Mouse (Mus musculus) heart, embryonic 16.5 days (tissue): ENCODE results near the gene Gm6217. TPM values are rescaled to one million over a fixed set of nuclear protein-coding genes. Genes with fewer than 3 reads are reported as not detected.
"Not testable (repeated sequence)": the region's sequence is repeated elsewhere in the genome, so short reads cannot be mapped to it uniquely, and the experiment has no call there.

Experiments used
- ATAC-seq: fragments of 200-750 bp; cut with Nextera tagmentation; replicated peaks from 2 replicates; pipeline ENCODE4 v1.8.0; 2017; ENCODE audit warnings: moderate number of reproducible peaks; ENCODE audit not compliant: insufficient read depth, low FRiP score; ENCODE audit errors: extremely low read depth
- H3K27ac ChIP-seq: fragments of 300-500 bp; sonication (generic); 2 replicates; pipeline ENCODE4 v1.5.1; 2014; ENCODE audit warnings: mild to moderate bottlenecking, low read length, control low read depth, moderate library complexity
- H3K27me3 ChIP-seq: fragments of 300-500 bp; sonication (generic); 2 replicates; pipeline ENCODE4 v1.6.1; 2014; ENCODE audit warnings: low read length, mixed read lengths; ENCODE audit not compliant: control insufficient read depth, insufficient read depth
- H3K36me3 ChIP-seq: fragments of 300-500 bp; sonication (generic); 2 replicates; pipeline ENCODE4 v1.6.1; 2014; ENCODE audit not compliant: control insufficient read depth, insufficient read depth
- H3K4me1 ChIP-seq: fragments of 300-500 bp; sonication (generic); 2 replicates; pipeline ENCODE4 v1.6.1; 2014; ENCODE audit warnings: low read length, mixed read lengths; ENCODE audit not compliant: control insufficient read depth, insufficient read depth
- H3K4me2 ChIP-seq: fragments of 300-500 bp; sonication (generic); 2 replicates; pipeline ENCODE4 v1.6.1; 2014; ENCODE audit warnings: low read depth, mild to moderate bottlenecking, control low read depth, low read length
- H3K4me3 ChIP-seq: fragments of 300-500 bp; sonication (generic); 2 replicates; pipeline ENCODE4 v1.5.1; 2014; ENCODE audit warnings: mild to moderate bottlenecking, control low read depth, low read length
- H3K9ac ChIP-seq: fragments of 300-500 bp; sonication (generic); 2 replicates; pipeline ENCODE4 v1.6.1; 2014; ENCODE audit warnings: low read length, control low read depth
- H3K9me3 ChIP-seq: fragments of 300-500 bp; sonication (generic); replicated peaks from 2 replicates; pipeline ENCODE4 v1.6.1; 2016; ENCODE audit warnings: low read length; ENCODE audit not compliant: control insufficient read depth
- WGBS: fragments of 180-500 bp; shearing (Covaris S2); extraction: QIAGEN DNeasy Blood & Tissue Kit; methylation state at CpG from one replicate; pipeline ENCODE4 v1.1.7; 2014; 5-methylcytosine and 5-hydroxymethylcytosine counted together
- polyA plus RNA-seq: library from polyadenylated mRNA; unstranded; fragments of >200 nt; fragmentation: Nextera tagmentation; extraction: Ambion mirVana; gene quantifications from 2 replicates; pipeline ENCODE4 v1.2.1, GENCODE M21; 2015

Gene Gm6217
- not detected in 2 replicates for polyA plus RNA-seq

DNA sequence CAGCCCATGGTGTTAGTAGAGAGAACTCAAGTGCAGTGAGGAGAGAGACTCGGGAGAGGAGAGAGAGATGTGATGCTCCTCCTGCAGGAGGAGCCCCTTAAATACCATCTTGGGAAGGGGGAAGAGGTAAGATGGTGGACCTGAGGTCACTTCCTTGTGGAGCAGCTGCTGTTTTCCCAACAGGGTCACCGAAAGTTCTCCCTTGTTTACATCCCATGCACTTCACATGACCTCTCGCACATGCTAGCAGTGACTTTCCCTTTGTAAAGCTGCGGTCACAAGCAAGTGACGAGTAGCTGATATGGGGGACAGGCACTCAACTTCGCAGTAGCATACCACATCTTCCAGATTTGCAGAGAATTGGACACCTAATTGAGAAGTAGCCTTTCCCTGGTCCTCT lies at the start of gene Gm6217:
Gm6217 (minus strand) TSS at position 74 of the 400 bp plus-strand sequence.
- ATAC-seq, result not testable (repeated sequence)
- no CpG with 5 or more reads among the region's 6 CpGs for WGBS

DNA sequence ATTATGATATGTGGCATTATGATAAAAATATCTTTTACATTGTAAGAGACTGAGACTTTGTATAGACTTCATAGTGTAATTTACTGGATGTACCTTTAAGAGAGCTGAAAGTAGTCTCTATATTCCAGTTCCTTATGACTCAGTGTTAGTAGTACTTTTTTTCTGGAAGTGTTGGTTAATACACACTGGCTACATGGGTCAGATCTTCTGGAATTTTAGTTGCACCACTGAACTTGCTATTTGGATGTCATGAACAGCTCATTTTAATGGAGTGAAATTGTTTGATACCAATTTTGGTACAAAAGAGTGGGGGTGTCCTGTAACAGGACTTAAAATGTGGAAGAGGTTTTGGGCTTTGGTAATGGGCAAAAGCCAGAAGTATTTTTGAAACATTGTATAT lies 46.6 kb upstream of the Gm6217 start:
- Histone ChIP-seq H3K27ac (no peak overlapping the region), H3K4me1 (peaks cover 5% of the 10 kb centered on the region; the same call in 1 of the 2 replicates), H3K4me2 (no peak overlapping the region), H3K36me3 (no peaks in the 10 kb centered on the region), H3K27me3 (no peaks in the 10 kb centered on the region), H3K4me3 (no peak overlapping the region), H3K9ac (no peak overlapping the region), H3K9me3 (no peaks in the 10 kb centered on the region)
- no peak for ATAC-seq

More for the DNA sequence above, at the start of gene Gm6217:
- not testable (repeated sequence) for H3K9ac ChIP-seq, H3K4me1 ChIP-seq, H3K36me3 ChIP-seq, H3K27me3 ChIP-seq, H3K27ac ChIP-seq, H3K9me3 ChIP-seq, H3K4me2 ChIP-seq, H3K4me3 ChIP-seq

DNA sequence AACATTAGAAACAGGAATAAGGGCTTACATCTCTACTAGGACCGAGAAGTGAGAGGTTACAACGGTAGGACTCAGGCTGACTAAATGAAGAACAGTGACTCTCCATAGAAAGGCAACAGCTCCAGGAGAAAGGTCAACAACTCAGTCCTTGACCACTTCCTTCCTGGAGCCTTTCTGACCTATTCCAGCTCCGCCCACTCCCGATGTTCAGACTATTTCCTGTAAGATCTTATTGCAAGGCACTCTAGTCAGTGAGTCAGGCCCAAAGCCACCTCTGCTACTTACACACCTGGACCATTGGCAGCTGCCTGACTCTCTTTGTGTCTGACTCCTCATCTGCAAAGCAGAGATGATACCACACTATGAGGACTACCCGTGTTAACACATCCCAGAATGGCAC lies 44.6 kb upstream of the Gm6217 start:
- H3K4me2 ChIP-seq, result no peak overlapping the region
- no peak overlapping the region for H3K9ac ChIP-seq
- 68% methylated on average over 5 of the region's 5 CpGs for WGBS
- no peak overlapping the region for H3K4me3 ChIP-seq
- H3K27me3 ChIP-seq, result no peaks in the 10 kb centered on the region
- H3K36me3 ChIP-seq, result no peaks in the 10 kb centered on the region
- H3K4me1 ChIP-seq, result peaks cover 17% of the 10 kb centered on the region
- no peaks in the 10 kb centered on the region for H3K9me3 ChIP-seq
- no peak for ATAC-seq
- no peak overlapping the region for H3K27ac ChIP-seq

DNA sequence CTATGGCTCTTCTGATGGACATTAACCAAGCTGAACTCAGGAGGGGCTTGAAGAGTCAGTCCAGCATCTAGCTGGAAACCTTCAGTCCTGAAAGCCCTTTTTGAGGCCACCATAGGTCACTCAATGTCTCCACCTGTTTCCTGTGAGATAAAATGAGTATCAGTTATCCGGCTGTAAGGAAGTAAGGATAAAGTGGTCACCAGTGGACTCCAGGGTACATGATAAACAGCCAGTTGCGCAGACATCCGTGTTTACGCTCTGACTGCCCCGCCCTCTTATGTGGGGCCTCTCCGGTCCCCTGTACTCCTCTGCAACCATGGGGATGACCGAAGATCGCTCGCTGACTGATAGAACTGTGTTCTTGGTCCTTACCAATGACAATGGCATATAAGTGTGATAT lies 43.1 kb upstream of the Gm6217 start:
- Histone ChIP-seq H3K4me2 (no peak overlapping the region), H3K9ac (no peak overlapping the region), H3K36me3 (no peaks in the 10 kb centered on the region), H3K9me3 (no peaks in the 10 kb centered on the region), H3K4me3 (no peak overlapping the region), H3K27me3 (no peaks in the 10 kb centered on the region), H3K27ac (no peak overlapping the region), H3K4me1 (peaks cover 17% of the 10 kb centered on the region)
- 65% methylated on average over 9 of the region's 9 CpGs for WGBS
- peak; percentile 63; the same call in 1 of the 2 replicates for ATAC-seq

DNA sequence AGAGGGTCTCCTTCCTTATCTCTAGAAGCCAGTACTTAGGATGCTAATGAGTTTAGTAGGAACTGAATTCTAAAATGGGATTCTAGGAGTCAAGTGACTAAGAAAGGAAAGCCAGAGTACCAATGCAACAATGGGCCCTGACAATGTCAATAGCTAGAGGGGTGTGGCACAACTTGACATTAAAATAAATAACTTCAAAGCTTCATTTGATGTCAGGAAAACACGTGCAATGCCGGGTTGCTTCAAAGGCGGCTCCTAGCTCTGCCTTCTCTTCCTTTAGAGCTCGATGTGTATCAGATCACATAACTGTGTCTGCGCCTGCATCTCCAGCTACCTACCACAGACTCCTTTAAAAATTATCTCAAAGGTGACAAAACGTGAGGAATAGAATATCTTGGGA lies 42.7 kb upstream of the Gm6217 start:
- Histone ChIP-seq H3K27me3 (no peaks in the 10 kb centered on the region), H3K4me2 (no peak overlapping the region), H3K9me3 (no peaks in the 10 kb centered on the region), H3K4me1 (peaks cover 17% of the 10 kb centered on the region), H3K36me3 (no peaks in the 10 kb centered on the region), H3K27ac (no peak overlapping the region), H3K4me3 (no peak overlapping the region), H3K9ac (no peak overlapping the region)
- WGBS, result 43% methylated on average over 6 of the region's 6 CpGs
- ATAC-seq, result no peak

DNA sequence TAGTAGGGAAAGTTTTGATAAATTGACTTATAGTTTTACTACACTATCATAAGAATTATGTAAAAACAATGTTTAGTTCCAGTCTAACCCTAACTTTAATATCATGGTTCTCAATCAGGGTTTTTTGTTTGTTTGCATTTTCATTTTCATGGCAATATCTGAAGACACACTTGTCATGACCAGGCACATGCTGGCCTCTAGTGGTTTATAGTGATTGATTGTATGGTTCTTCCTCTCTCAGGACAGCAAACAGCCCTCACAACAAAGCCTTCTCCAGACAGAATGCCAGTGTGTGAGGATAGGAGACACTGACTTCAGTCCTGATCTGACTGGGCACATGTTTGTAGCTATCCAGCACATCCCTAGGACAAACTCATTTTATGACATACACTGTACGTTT lies 42.0 kb upstream of the Gm6217 start:
- no peak overlapping the region for H3K4me2 ChIP-seq
- no peak overlapping the region for H3K27ac ChIP-seq
- H3K9me3 ChIP-seq, result no peaks in the 10 kb centered on the region
- WGBS, result 67% methylated on average over 1 of the region's 1 CpGs
- H3K36me3 ChIP-seq, result no peaks in the 10 kb centered on the region
- H3K27me3 ChIP-seq, result no peaks in the 10 kb centered on the region
- no peak for ATAC-seq
- no peak overlapping the region for H3K9ac ChIP-seq
- no peak overlapping the region for H3K4me3 ChIP-seq
- H3K4me1 ChIP-seq, result peaks cover 17% of the 10 kb centered on the region

DNA sequence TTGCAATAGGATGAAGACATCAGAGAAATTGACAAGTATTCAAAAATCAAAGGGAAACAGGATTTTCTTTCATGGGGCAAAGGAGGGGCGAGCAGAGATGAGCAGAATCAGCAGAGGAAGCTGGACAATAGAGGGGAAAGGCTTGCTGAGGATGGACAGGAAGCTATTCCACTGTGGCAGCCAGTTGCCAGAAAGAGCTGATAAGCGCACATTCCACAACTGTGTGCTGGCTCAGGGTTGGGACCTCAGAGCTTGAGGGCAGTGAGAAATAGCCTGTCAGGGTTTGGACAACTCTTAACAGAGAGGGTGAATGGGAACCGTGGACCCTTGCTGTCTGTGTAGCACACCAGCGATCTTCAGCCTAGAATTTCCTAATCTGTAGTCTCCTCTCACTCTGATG lies 40.8 kb upstream of the Gm6217 start:
- Histone ChIP-seq H3K4me1 (peaks cover 17% of the 10 kb centered on the region), H3K36me3 (no peaks in the 10 kb centered on the region), H3K9me3 (no peaks in the 10 kb centered on the region), H3K9ac (0 out of 2 replicates have a peak overlapping the region, but pooled peaks have one; percentile 29), H3K4me2 (peak overlapping the region; percentile 34), H3K27me3 (no peaks in the 10 kb centered on the region), H3K4me3 (no peak overlapping the region), H3K27ac (peak overlapping the region; percentile 57)
- ATAC-seq, result peak; percentile 84
- 11% methylated on average over 4 of the region's 4 CpGs for WGBS

DNA sequence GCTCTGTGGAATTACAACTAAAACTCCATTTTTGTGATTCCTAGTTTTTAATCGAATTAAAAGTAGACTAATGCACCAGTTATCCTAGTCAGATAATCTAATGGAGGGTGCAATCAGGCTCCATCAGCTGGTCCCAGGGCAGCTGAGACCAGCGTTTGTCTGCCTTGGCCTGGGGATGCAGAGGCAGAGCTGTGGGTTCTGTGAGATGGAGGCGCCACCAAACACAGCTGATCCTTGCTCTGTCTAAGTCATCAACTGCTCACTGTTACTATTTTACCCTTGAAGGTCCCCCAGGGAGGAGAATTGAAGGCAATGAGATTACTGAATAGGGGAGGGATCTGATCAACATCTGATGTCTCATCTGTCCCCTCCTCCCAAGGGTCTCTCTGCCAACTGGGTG lies 35.2 kb upstream of the Gm6217 start:
- no peak for ATAC-seq
- H3K4me3 ChIP-seq, result no peak overlapping the region
- 58% methylated on average over 3 of the region's 3 CpGs for WGBS

DNA sequence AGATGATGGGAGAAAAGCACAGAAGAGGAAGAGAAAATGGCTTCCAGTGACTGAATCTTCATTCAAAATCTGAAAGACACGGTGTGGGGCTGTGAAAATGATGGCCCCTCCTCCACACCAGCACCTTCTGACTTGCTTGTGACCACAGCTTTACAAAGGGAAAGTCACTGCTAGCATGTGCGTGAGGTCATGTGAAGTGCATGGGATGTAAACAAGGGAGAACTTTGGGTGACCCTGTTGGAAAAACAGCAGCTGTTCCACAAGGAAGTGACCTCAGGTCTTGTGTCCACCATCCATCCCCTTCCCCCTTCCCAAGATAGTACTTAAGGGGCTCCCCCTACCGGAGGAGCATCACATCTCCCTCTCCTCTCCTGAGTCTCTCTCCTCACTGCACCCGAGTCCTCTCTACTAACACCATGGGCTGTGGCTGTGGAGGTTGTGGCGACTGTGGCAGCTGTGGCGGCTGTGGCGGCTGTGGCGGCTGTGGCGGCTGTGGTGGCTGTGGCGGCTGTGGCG lies 28.7 kb upstream of the Gm6217 start, which contains the start of gene Gm47955:
Gm47955 (plus strand) TSS at position 417 of the 516 bp plus-strand sequence.
- H3K4me3 ChIP-seq, result no peak within 1 kb of the TSS
- ATAC-seq, result no peak

More for the DNA sequence above, 35.2 kb upstream of the Gm6217 start:
- H3K27me3 ChIP-seq, result no peaks in the 10 kb centered on the region
- no peaks in the 10 kb centered on the region for H3K9me3 ChIP-seq
- no peaks in the 10 kb centered on the region; the same call in 1 of the 2 replicates for H3K4me1 ChIP-seq
- H3K27ac ChIP-seq, result no peak overlapping the region
- H3K4me2 ChIP-seq, result no peak overlapping the region
- H3K9ac ChIP-seq, result no peak overlapping the region
- no peaks in the 10 kb centered on the region for H3K36me3 ChIP-seq

More for the DNA sequence above, 28.7 kb upstream of the Gm6217 start, which contains the start of gene Gm47955:
- H3K9me3 ChIP-seq, result no peaks in the 10 kb centered on the region
- no peak within 1 kb of the TSS for H3K9ac ChIP-seq
- no peaks in the 10 kb centered on the region for H3K27me3 ChIP-seq
- H3K4me1 ChIP-seq, result no peaks in the 10 kb centered on the region
- WGBS, result 81% methylated on average over 11 of the region's 11 CpGs
- H3K27ac ChIP-seq, result no peak within 1 kb of the TSS
- no peak within 1 kb of the TSS for H3K4me2 ChIP-seq
- no peaks in the 10 kb centered on the region for H3K36me3 ChIP-seq
